Mouse (Mus musculus) right cerebral cortex, postnatal 10 days (tissue): ENCODE data around the gene Pde4d.

Experiments used
- DNase-seq, 2 experiments: peaks; one replicate each; pipeline ENCODE4 v3.0.0; 2021; ENCODE audit warnings: low spot score in 2 of 2

Pde4d gene

DNA sequence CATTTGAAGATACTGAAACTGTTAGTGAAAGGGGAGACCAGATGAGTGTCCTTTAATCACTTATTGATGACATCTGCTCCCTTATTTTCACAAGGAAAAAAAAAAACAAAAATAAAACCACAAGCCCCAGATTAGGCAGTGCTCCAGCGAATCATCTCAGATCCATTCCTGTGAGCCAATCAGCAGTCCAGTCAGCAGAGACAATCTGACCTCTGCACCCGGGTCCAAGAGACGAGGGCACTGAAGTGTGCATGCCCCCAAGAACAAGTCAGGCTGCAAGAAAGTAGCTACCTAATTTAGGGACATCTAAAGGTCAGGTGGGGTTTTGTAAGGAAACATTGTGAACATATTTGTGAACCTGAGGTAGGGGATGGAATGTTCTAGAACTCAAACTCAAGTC, 1102.1 kb downstream of the Pde4d start:
- no peak for DNase-seq

- no peak for DNase-seq
Measured at GRCm38 (mm10) chr13:109555513-109555912, 1105.8 kb downstream of the Pde4d start.

DNA sequence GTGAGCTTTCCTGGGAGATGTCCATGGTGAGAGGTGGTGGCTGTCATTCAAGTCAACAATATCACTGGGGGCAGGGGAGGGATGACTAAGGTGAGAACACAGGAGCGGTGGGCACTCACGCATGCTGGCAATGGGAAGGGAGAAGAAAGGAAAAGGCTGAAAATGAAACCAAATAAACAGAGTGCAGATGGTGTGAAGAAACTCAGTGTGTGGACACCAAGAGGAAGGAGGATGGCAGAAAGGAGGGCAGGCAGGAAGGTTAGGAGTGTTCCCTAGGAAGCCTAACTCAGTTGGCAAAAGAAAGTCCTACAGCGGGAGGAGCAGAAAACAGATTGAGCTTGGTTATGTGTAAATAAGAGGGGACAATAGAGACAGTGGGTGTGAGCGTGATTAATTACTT, 1107.1 kb downstream of the Pde4d start:
- DNase-seq, result no peak

GRCm38 (mm10) chr13:109558341-109559257, 1108.9 kb downstream of the Pde4d start:
- DNase-seq, result peak; percentile 52 to 55

DNA sequence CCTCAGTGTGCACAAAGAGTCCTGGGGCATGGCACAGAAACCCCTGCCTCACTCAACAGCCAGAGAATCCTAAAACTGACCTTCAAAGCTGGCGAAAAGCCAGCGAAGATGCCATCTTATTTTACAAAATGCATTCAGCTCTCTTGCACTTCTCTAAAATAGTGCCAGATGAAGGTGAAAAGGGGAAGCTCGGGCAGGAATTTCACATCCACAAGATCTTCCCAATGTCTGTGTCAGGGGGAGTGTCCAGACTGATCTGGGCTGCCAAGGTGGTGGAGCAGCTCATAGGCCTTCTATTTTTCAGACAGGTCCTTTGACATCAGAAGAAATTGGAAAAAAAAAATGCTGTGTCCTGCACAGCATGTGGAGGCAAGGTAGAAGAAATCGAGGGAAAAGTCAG, 1110.5 kb downstream of the Pde4d start:
- no peak for DNase-seq

DNA sequence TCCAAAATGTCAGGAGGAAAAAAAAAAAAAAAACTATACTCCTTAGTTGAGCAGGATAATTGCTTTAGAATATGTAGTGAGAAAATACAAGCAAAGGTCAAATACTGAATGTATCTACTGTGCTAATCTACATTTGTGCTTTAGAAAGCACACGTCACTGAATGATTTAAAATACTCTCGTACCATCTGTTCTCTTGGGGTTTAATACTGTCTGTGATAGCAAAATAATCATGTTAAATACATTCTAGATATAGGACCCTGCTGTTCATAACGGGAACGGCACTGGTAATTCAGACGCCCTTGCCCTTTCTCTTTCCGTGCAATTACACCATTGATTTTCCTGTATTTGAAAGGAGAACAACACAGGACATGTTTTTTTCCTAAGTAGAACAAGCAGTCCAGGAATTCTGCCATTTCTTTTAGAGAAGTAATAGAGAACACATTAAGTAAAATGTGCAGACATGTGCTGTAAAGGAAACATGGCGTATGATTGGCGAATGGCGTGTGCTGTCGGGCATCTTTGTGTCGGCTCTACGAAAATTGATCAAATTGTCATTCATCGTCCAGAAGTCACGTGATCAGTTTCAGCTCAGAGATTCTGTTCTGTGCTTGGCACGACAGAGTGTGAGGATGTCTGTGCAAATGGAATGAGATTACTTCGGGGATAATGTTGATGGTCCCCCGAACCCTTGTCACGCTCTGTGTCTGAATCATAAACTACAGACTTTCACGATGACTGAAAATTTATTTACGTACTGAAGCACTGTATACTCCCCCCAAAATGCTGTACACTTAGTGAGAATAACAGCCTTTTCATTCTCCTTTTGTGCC, 1119.1 kb downstream of the Pde4d start:
- DNase-seq, result no peak

- no peak for DNase-seq
Measured at GRCm38 (mm10) chr13:109569491-109569890, 1119.7 kb downstream of the Pde4d start.

- no peak for DNase-seq
Measured at GRCm38 (mm10) chr13:109576725-109577124, 1127.0 kb downstream of the Pde4d start.

DNA sequence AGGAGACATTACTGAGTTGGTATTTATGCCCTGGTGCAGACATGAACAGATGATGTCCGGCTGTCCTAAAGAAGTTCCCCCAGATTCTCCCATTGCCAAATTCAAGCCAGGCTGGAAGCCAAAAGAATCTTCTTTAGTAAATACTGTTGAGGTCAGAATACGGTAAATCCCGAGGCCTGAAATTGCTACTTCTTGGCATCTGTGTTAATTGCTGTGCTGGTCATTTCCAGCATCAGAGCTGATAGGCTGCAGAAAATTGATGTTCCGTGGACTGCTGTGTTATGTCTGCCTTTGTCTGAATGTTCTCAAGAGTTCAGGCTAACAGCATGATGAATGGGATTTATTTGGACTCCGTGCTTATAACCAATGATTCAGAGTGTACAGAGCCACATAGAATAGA, 1127.7 kb downstream of the Pde4d start:
- no peak for DNase-seq

- no peak for DNase-seq
Measured at GRCm38 (mm10) chr13:109577901-109578300, 1128.2 kb downstream of the Pde4d start.

DNA sequence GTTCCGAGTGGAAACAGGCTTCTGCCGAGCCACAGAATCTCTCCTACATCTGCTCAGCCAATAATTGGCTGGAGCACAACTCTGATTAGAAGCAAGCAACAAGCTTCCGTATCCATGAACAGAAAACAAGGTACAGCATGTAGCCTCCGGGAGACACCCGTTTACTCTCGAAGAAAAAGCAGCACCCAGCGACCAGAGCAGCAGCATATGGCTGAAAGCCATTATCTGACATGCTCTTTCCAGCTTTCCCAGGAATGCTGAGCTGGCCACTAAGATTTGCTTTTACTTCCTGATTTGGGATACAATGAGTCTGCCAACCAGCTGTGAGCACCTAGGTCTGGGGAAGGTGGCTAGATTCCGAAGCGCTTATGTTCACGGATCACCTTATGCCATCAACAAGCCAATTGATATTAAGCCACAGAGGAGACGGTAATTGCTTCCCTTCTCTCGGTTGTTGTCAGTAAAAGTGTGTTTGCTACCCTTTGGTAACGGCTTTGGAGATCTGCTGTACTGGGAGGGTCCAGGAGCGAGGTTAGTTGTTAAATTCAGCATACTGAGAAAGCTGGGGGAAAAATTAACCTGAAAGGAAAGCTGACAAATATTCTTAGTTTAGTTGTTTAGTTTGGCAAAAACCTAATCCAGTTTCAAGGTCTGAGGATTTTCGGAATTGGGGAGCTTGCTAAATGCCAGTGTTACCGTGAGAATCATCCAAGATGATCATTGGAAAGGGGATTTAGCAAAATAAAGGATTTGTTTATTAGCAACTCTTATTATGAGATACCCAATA, 1131.7 kb downstream of the Pde4d start:
- DNase-seq, result no peak

GRCm38 (mm10) chr13:109590048-109590447, 1140.3 kb downstream of the Pde4d start:
- no peak for DNase-seq

DNA sequence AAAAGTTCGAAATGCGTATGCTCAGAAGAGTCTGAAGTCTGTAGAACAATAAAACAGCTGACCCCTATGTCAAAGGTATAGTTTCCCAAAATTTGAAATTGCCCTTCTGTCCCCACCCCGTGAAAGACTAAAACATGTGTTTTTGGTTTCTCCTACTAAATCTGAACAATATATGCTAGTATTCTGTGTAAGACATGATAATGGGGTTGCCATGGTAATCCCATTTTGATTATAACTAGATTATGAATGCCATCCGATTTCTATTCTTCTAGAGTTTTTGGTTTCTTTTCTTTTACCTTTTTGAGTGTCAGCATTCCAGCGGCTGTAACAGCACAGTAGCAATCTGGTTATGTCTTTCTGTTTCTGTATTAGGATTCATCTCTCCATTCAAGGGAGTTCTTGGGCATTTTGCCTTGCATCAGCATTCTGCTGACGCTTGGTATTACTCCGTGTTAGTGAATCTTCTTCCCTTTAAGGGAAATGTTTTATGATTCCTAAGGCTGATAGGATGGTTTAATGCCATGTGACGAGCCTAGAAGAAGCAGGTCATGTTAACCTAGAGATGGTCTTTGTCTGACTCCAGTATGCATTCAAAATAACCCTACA, 1142.5 kb downstream of the Pde4d start:
- DNase-seq, result no peak

DNA sequence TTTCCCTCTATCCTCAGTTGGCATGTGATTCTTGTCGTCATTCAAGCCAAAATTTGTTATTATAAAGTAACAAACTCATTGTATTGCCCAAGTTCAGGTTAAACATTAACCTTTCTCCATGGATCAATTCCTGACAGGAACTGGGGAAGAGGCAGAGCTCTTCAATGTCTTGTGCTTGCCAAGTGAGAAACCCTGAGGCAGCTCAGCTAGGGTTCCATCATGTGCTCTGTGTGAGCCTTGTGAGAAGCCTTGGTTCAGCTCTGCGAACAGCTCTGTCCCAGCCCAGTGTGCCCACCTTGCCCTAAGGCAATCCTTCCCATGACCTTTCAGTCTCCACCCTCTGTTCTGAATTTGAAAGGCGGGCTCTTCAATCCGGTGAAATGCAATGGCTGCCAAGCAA, 1150.0 kb downstream of the Pde4d start:
- no peak for DNase-seq

DNA sequence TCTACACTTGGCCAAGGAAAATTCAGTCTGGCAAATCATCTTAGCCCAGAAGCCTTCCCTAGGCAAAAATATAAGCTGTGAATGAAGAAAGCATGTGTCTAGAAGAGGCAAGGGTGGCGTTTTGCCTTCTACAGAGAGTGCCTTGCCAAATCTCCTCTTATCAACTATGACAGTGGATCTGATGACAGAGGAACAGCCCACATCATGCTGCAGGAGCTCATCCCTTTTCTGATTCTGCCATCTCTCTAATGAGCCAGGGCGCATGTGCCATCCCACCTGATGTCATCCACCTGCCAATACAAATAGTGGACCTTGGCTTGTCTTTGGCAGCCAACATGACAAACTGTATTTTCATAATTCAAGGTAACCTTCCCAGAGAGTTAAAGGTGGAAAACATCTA, 1154.3 kb downstream of the Pde4d start:
- DNase-seq, result peak in 1 of 2 experiments; percentile 29

DNA sequence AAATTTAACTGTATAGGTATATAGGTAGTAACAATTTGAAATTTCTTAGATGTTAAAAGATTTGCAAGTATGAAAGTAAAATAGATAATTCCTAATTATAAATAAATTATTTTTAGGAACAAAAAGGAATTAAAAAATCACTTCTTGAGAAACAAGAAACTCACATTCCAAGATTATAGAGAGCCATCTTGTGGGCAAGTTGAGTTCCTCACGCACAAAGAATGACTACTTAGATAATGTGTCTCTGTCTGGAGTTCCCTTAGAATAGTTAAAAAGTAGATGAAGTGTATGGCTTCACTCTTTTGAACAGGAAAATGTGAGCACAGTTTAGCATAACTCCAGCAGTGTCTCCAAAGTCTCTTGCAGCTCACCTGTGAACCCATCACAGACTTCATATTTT, 1155.4 kb downstream of the Pde4d start:
- no peak for DNase-seq

- DNase-seq, result no peak
Measured at GRCm38 (mm10) chr13:109609106-109609804, 1159.5 kb downstream of the Pde4d start.

GRCm38 (mm10) chr13:109609805-109610187, 1160.0 kb downstream of the Pde4d start:
- DNase-seq, result peak; percentile 71 to 80

DNA sequence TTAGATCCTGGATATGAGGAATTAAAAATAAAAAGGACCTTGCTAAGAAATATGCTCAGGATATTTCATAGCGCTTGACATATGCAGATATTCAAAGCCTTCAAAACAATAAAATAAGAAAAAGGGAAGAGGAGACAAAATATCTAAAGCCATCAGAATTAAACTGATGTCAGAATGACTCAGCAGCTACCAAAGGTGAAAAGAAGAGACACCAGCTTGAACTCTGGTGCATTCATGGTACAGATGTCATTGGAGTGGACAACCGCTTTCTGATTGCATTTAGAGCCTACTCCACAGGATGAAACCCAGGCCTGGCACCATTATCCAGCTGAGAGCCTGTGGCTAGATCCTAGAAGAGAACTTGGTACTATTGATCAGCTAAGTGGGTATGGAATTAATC, 1161.0 kb downstream of the Pde4d start:
- no peak for DNase-seq

GRCm38 (mm10) chr13:109615213-109615784, 1165.6 kb downstream of the Pde4d start:
- no peak for DNase-seq
